Mouse (Mus musculus) brain, embryonic 14.5 days (tissue): ENCODE measurements at regions not wholly inside any gene's neighbourhood (a gene's known extent, or its start where the extent isn't known, plus 50 kb on each side); places are given as distances from the start of the nearest gene placed in this dataset.

ENCODE experiments used
- CTCF ChIP-seq: fragments of 200-500 bp; IDR thresholded peaks from 2 replicates; pipeline ENCODE4 v1.5.1; 2012; ENCODE audit warnings: inconsistent platforms, mild to moderate bottlenecking, moderate library complexity, borderline replicate concordance; ENCODE audit not compliant: insufficient read depth, insufficient read length; ENCODE audit errors: extremely low read depth
- POLR2A ChIP-seq: fragments of 200-500 bp; IDR thresholded peaks from 2 replicates; pipeline ENCODE4 v1.6.1; 2012; ENCODE audit warnings: mild to moderate bottlenecking, inconsistent platforms, borderline replicate concordance; ENCODE audit not compliant: poor library complexity, insufficient read depth, insufficient read length, severe bottlenecking; ENCODE audit errors: extremely low read depth

- no peak for TF ChIP-seq CTCF
- TF ChIP-seq POLR2A: no peak
Observed at GRCm38 (mm10) chr1:113412858-113413257, 1548.1 kb upstream of the Dsel start.
